Mouse (Mus musculus) MEL (cell line): ENCODE results near the gene Gfpt2. TPM values are rescaled to one million over a fixed set of nuclear protein-coding genes. Genes with fewer than 3 reads are reported as not detected.
A peak's percentile ranks its signal among the peaks of the same experiment; 100 is the strongest.

Source experiments
- DNase-seq: peaks from one replicate; pipeline ENCODE4 v3.0.0; 2011; ENCODE audit warnings: low read depth, low spot score
- H3K27ac ChIP-seq: 2 replicates; pipeline ENCODE4 v1.5.1; 2012; ENCODE audit warnings: low read depth, mild to moderate bottlenecking, control low read depth, low read length, moderate library complexity; ENCODE audit not compliant: control insufficient read depth
- H3K27me3 ChIP-seq, 2 experiments: fragments of 150-350 bp in 1 of 2; sonication (generic) in 1 of 2; 2 replicates each; pipeline ENCODE4 v1.6.1; 2012; ENCODE audit warnings: low read length in 2 of 2, mild to moderate bottlenecking in 2 of 2, improper control_type of control experiment in 1 of 2, moderate library complexity in 1 of 2; ENCODE audit not compliant: insufficient read depth in 2 of 2, control insufficient read depth in 1 of 2
- H3K36me3 ChIP-seq, 2 experiments: 2 replicates each; pipeline ENCODE4 v1.6.1; 2012 to 2014; ENCODE audit warnings: low read length in 2 of 2, improper control_type of control experiment in 1 of 2, inconsistent platforms in 1 of 2, mild to moderate bottlenecking in 1 of 2; ENCODE audit not compliant: insufficient read depth in 2 of 2, control insufficient read depth in 1 of 2
- H3K4me1 ChIP-seq, 2 experiments: fragments of 150-350 bp in 1 of 2; sonication (generic) in 1 of 2; 2 replicates each; pipeline ENCODE4 v1.6.1; 2012; ENCODE audit warnings: low read length in 2 of 2, improper control_type of control experiment in 1 of 2, mild to moderate bottlenecking in 1 of 2; ENCODE audit not compliant: insufficient read depth in 2 of 2, control insufficient read depth in 1 of 2
- H3K4me3 ChIP-seq, 2 experiments: fragments of 150-350 bp in 1 of 2; sonication (generic) in 1 of 2; 2 replicates each; pipeline ENCODE4 v1.5.1; 2012; ENCODE audit warnings: low read depth in 2 of 2, low read length in 2 of 2, mild to moderate bottlenecking in 2 of 2, moderate library complexity in 2 of 2, control low read depth in 1 of 2, improper control_type of control experiment in 1 of 2; ENCODE audit not compliant: control insufficient read depth in 1 of 2, insufficient read depth in 1 of 2
- H3K79me2 ChIP-seq: 2 replicates; pipeline ENCODE4 v1.6.1; 2012; ENCODE audit warnings: mild to moderate bottlenecking, low read length, moderate library complexity; ENCODE audit not compliant: control insufficient read depth, poor library complexity, insufficient read depth
- H3K9ac ChIP-seq: 2 replicates; pipeline ENCODE4 v1.6.1; 2012; ENCODE audit warnings: low read depth, mild to moderate bottlenecking, control low read depth, low read length, moderate library complexity; ENCODE audit not compliant: control insufficient read depth, poor library complexity, severe bottlenecking
- H3K9me3 ChIP-seq: fragments of 150-350 bp; sonication (generic); replicated peaks from 2 replicates; pipeline ENCODE4 v1.6.1; 2012; ENCODE audit warnings: mild to moderate bottlenecking, low read length, improper control_type of control experiment, moderate library complexity; ENCODE audit not compliant: insufficient read depth
- CHD1 ChIP-seq: IDR thresholded peaks from 2 replicates; pipeline ENCODE4 v1.6.1; 2012; ENCODE audit warnings: low read depth, mild to moderate bottlenecking, inconsistent platforms, low read length, improper control_type of control experiment
- EP300 ChIP-seq, 2 experiments: IDR thresholded peaks; 2 replicates each; pipeline ENCODE4 v1.6.1; 2011; ENCODE audit warnings: improper control_type of control experiment in 2 of 2, low read length in 2 of 2, low read depth in 1 of 2, mild to moderate bottlenecking in 1 of 2
- ETS1 ChIP-seq: IDR thresholded peaks from 2 replicates; pipeline ENCODE4 v1.6.1; 2012; ENCODE audit warnings: low read depth, mild to moderate bottlenecking, inconsistent platforms, low read length, improper control_type of control experiment, moderate library complexity
- GABPA ChIP-seq: IDR thresholded peaks from 2 replicates; pipeline ENCODE4 v1.6.1; 2012; ENCODE audit warnings: low read depth, mild to moderate bottlenecking, inconsistent platforms, low read length, improper control_type of control experiment, moderate library complexity
- GATA1 ChIP-seq: IDR thresholded peaks from 2 replicates; pipeline ENCODE4 v1.6.1; 2011; ENCODE audit warnings: low read depth, low read length, improper control_type of control experiment
- MXI1 ChIP-seq: IDR thresholded peaks from 2 replicates; pipeline ENCODE4 v1.6.1; 2011; ENCODE audit warnings: mild to moderate bottlenecking, low read depth, low read length, improper control_type of control experiment
- MYB ChIP-seq: IDR thresholded peaks from 2 replicates; pipeline ENCODE4 v1.6.1; 2011; ENCODE audit warnings: mild to moderate bottlenecking, low read depth, low read length, improper control_type of control experiment
- MYC ChIP-seq: IDR thresholded peaks from 2 replicates; pipeline ENCODE4 v1.6.1; 2011; ENCODE audit warnings: low read depth, mild to moderate bottlenecking, low read length, improper control_type of control experiment, moderate library complexity
- RCOR1 ChIP-seq: IDR thresholded peaks from 2 replicates; pipeline ENCODE4 v1.6.1; 2012; ENCODE audit warnings: low read depth, mild to moderate bottlenecking, inconsistent platforms, low read length, improper control_type of control experiment
- SIN3A ChIP-seq: IDR thresholded peaks from 2 replicates; pipeline ENCODE4 v1.6.1; 2012; ENCODE audit warnings: low read length, improper control_type of control experiment, inconsistent platforms
- TAL1 ChIP-seq: IDR thresholded peaks from 2 replicates; pipeline ENCODE4 v1.6.1; 2012; ENCODE audit warnings: mild to moderate bottlenecking, inconsistent platforms, low read length, moderate library complexity, mixed read lengths
- TBP ChIP-seq: IDR thresholded peaks from 2 replicates; pipeline ENCODE4 v1.8.0; 2011; ENCODE audit warnings: low read depth, low read length, improper control_type of control experiment
- TCF12 ChIP-seq: IDR thresholded peaks from 2 replicates; pipeline ENCODE4 v1.6.1; 2014; ENCODE audit warnings: low read depth, mild to moderate bottlenecking, inconsistent platforms, low read length, improper control_type of control experiment, moderate library complexity
- USF1 ChIP-seq: IDR thresholded peaks from 2 replicates; pipeline ENCODE4 v1.6.1; 2014; ENCODE audit warnings: low read depth, mild to moderate bottlenecking, inconsistent platforms, low read length, improper control_type of control experiment, moderate library complexity
- ZC3H11A ChIP-seq: IDR thresholded peaks from 2 replicates; pipeline ENCODE4 v1.6.1; 2012; ENCODE audit warnings: low read depth, mild to moderate bottlenecking, inconsistent platforms, low read length, improper control_type of control experiment
- ZKSCAN1 ChIP-seq: IDR thresholded peaks from 2 replicates; pipeline ENCODE4 v1.6.1; 2012; ENCODE audit warnings: low read depth, mild to moderate bottlenecking, inconsistent platforms, low read length, improper control_type of control experiment, moderate library complexity
- ZMIZ1 ChIP-seq: IDR thresholded peaks from 2 replicates; pipeline ENCODE4 v1.6.1; 2012; ENCODE audit warnings: low read depth, mild to moderate bottlenecking, inconsistent platforms, low read length, improper control_type of control experiment, moderate library complexity
- polyA plus RNA-seq, 2 experiments: library from polyadenylated mRNA; stranded (reverse) in 1 of 2; unstranded in 1 of 2; fragments of >175 nt in 1 of 2; fragments of >200 nt in 1 of 2; gene quantifications; 2 replicates each; pipeline versions ENCODE4 v1.2.1 to v1.2.4; 2012; ENCODE audit warnings: low replicate concordance in 2 of 2, low read depth in 1 of 2; ENCODE audit not compliant: insufficient read length in 2 of 2, insufficient read depth in 1 of 2, missing spikeins in 1 of 2
- total RNA-seq: library from RNA; depleted of rRNA; stranded (reverse); fragments of 300-350 nt; gene quantifications from 2 replicates; pipeline ENCODE4 v1.2.3, GENCODE M21; 2012

Gfpt2 gene
- total and polyA plus RNA-seq, 3 experiments, result 4.0 to 8.0 TPM; not detected in 1

- Histone ChIP-seq H3K27ac (no peak overlapping the region), H3K79me2 (no peaks in the 10 kb centered on the region), H3K9me3 (no peaks in the 10 kb centered on the region), H3K4me3 (no peak overlapping the region), H3K4me1 (peaks cover 9 to 16% of the 10 kb centered on the region in 2 experiments), H3K27me3 (no peaks in the 10 kb centered on the region), H3K36me3 (peaks cover 23 to 29% of the 10 kb centered on the region in 2 experiments), H3K9ac (no peak overlapping the region)
- DNase-seq, result no peak
- TF ChIP-seq RCOR1, result no peak
- TF ChIP-seq ZC3H11A, result no peak
- no peak for TF ChIP-seq GABPA
- no peak for TF ChIP-seq USF1
- no peak for TF ChIP-seq MXI1
- TF ChIP-seq MYC, result no peak
- TF ChIP-seq ZKSCAN1, result no peak
- no peak for TF ChIP-seq ZMIZ1
Measured at GRCm38 (mm10) chr11:49861139-49861538, 67.2 kb downstream of the Gfpt2 start.

- TF ChIP-seq RCOR1, result peak; percentile 76
- peak; percentile 66 for TF ChIP-seq ETS1
- TF ChIP-seq SIN3A, result peak; percentile 28; the same call in 1 of the 2 replicates
- 0 out of 2 replicates have a peak, but pooled peaks have one; percentile 9 for TF ChIP-seq MXI1
- TF ChIP-seq CHD1, result no peak
- no peak for TF ChIP-seq GABPA
- peak; percentile 50; the same call in 1 of the 2 replicates for TF ChIP-seq TBP
- TF ChIP-seq TAL1, result peak; percentile 94
- TF ChIP-seq GATA1, result peak; percentile 86
- TF ChIP-seq EP300 (IDR thresholded peaks at IDR 0.05; ENCODE audit: low read depth in 1 of 2, low read length in 2 of 2), result peak; percentile 94 to 96
- no peak for TF ChIP-seq MYB
- TF ChIP-seq TCF12, result peak; percentile 94
- Histone ChIP-seq H3K9ac (no peak overlapping the region), H3K4me1 (peaks cover 9 to 14% of the 10 kb centered on the region in 2 experiments), H3K4me3 (no peak overlapping the region), H3K79me2 (no peaks in the 10 kb centered on the region), H3K9me3 (no peaks in the 10 kb centered on the region), H3K27me3 (no peaks in the 10 kb centered on the region), H3K27ac (no peak overlapping the region; the same call in 1 of the 2 replicates), H3K36me3 (peaks cover 23 to 34% of the 10 kb centered on the region in 2 experiments)
- peak; percentile 82 for DNase-seq
Measured at GRCm38 (mm10) chr11:49863926-49864325, 69.9 kb downstream of the Gfpt2 start.
